Mouse (Mus musculus): ENCODE data around the gene Slc22a13.

DNA sequence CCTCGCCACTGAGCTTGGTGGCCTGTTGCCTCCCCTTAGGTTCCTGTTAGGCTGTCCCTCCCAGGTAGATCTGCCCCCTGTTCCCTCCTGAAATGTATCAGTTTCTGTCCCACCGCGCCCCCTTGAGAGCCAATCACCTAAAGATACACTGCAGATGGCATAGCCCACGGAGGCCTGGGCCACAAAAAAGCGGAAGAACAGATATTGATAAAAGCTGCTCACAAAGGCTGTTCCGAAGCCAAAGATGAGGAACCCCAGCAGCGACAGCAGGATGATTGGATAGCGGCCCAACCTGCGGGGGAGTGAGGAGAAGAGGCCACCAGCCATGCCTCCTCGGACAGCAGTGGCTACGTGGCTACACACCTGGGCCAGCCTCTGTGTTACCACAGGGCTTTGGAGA lies 29.6 kb downstream of the Slc22a13 start:
- TF ChIP-seq CTCF (IDR thresholded peaks at IDR 0.05; ENCODE audit: low read depth, low read length), result no peak
- TF ChIP-seq POLR2A (IDR thresholded peaks at IDR 0.05; ENCODE audit: borderline replicate concordance, low read depth, low read length), result no peak

Measured in bone marrow macrophage, adult 2 months (primary cell).